Mouse (Mus musculus) megakaryocyte, embryonic 14.5 days (primary cell): ENCODE measurements around the gene Slc23a2. TPM values are rescaled to one million over a fixed set of nuclear protein-coding genes. Genes with fewer than 3 reads are reported as not detected.

ENCODE experiments used
- H3K27me3 ChIP-seq: replicated peaks from 2 replicates; pipeline ENCODE3; 2012; ENCODE audit warnings: inconsistent platforms
- H3K36me3 ChIP-seq: replicated peaks from 2 replicates; pipeline ENCODE3; 2012; ENCODE audit warnings: low read length, inconsistent platforms, mixed read lengths
- H3K4me1 ChIP-seq: 2 replicates; pipeline ENCODE4 v1.6.1; 2012; ENCODE audit warnings: inconsistent platforms
- H3K4me3 ChIP-seq: replicated peaks from 2 replicates; pipeline ENCODE3; 2012; ENCODE audit warnings: moderate library complexity, mild to moderate bottlenecking, inconsistent platforms
- H3K9me3 ChIP-seq: 2 replicates; pipeline ENCODE4 v1.6.1; 2012; ENCODE audit warnings: inconsistent platforms
- FLI1 ChIP-seq: IDR thresholded peaks from 2 replicates; pipeline ENCODE4 v1.6.1; 2012; ENCODE audit warnings: low read length, inconsistent platforms, mixed read lengths
- GATA1 ChIP-seq: IDR thresholded peaks from 3 replicates; pipeline ENCODE4 v1.6.1; 2012; ENCODE audit warnings: mixed read lengths, low read length, inconsistent platforms, borderline replicate concordance
- polyA plus RNA-seq: library from polyadenylated mRNA; stranded (reverse); fragments of >175 nt; gene quantifications from 2 replicates; pipeline ENCODE4 v1.2.3, GENCODE M21; 2012; ENCODE audit warnings: low replicate concordance; ENCODE audit not compliant: insufficient read depth

Slc23a2 gene
- polyA plus RNA-seq, 1 experiment, result 0.23 TPM

- no peak overlapping the region for H3K4me3 ChIP-seq
- peaks cover 12% of the 10 kb centered on the region for H3K36me3 ChIP-seq
- no peaks in the 10 kb centered on the region for H3K9me3 ChIP-seq
- peaks cover 50% of the 10 kb centered on the region for H3K4me1 ChIP-seq
- no peaks in the 10 kb centered on the region for H3K27me3 ChIP-seq
- TF ChIP-seq FLI1, result no peak
These were observed 5.8 kb downstream of the Slc23a2 start for GRCm38 (mm10) chr2:132139099-132139498.

GRCm38 (mm10) chr2:132135876-132136637, 8.9 kb downstream of the Slc23a2 start:
- no peak for TF ChIP-seq GATA1
- TF ChIP-seq FLI1, result no peak
- Histone ChIP-seq H3K27me3 (no peaks in the 10 kb centered on the region), H3K4me1 (peaks cover 65% of the 10 kb centered on the region), H3K9me3 (no peaks in the 10 kb centered on the region), H3K4me3 (no peak overlapping the region), H3K36me3 (peaks cover 4% of the 10 kb centered on the region)

- peaks cover 67% of the 10 kb centered on the region for H3K4me1 ChIP-seq
- TF ChIP-seq FLI1 (no peak), GATA1 (no peak)
These were observed 10.2 kb downstream of the Slc23a2 start for GRCm38 (mm10) chr2:132134758-132135157.

GRCm38 (mm10) chr2:132133436-132133835, 11.5 kb downstream of the Slc23a2 start:
- TF ChIP-seq FLI1 (no peak), GATA1 (no peak)
- H3K36me3 ChIP-seq, result peaks cover 4% of the 10 kb centered on the region
- peaks cover 57% of the 10 kb centered on the region for H3K4me1 ChIP-seq
- H3K4me3 ChIP-seq, result no peak overlapping the region
- no peaks in the 10 kb centered on the region for H3K27me3 ChIP-seq
- no peaks in the 10 kb centered on the region for H3K9me3 ChIP-seq

More at GRCm38 (mm10) chr2:132134758-132135157, 10.2 kb downstream of the Slc23a2 start:
- no peaks in the 10 kb centered on the region for H3K27me3 ChIP-seq
- no peak overlapping the region for H3K4me3 ChIP-seq
- H3K36me3 ChIP-seq, result peaks cover 4% of the 10 kb centered on the region
- no peaks in the 10 kb centered on the region for H3K9me3 ChIP-seq

- no peaks in the 10 kb centered on the region for H3K27me3 ChIP-seq
- H3K36me3 ChIP-seq, result peaks cover 2% of the 10 kb centered on the region
- no peak for TF ChIP-seq FLI1
- TF ChIP-seq GATA1, result no peak
- H3K9me3 ChIP-seq, result no peaks in the 10 kb centered on the region
- H3K4me1 ChIP-seq, result peaks cover 58% of the 10 kb centered on the region
- H3K4me3 ChIP-seq, result peak overlapping the region; percentile 81
These were observed 13.6 kb downstream of the Slc23a2 start for GRCm38 (mm10) chr2:132131266-132131665.

GRCm38 (mm10) chr2:132129980-132130379, 14.9 kb downstream of the Slc23a2 start:
- TF ChIP-seq GATA1, result no peak
- TF ChIP-seq FLI1, result no peak
- Histone ChIP-seq H3K9me3 (no peaks in the 10 kb centered on the region), H3K36me3 (peaks cover 6% of the 10 kb centered on the region), H3K4me1 (peaks cover 57% of the 10 kb centered on the region), H3K27me3 (no peaks in the 10 kb centered on the region), H3K4me3 (no peak overlapping the region)

GRCm38 (mm10) chr2:132129247-132129646, 15.7 kb downstream of the Slc23a2 start:
- Histone ChIP-seq H3K4me3 (no peak overlapping the region), H3K36me3 (peaks cover 6% of the 10 kb centered on the region), H3K4me1 (peaks cover 50% of the 10 kb centered on the region), H3K9me3 (no peaks in the 10 kb centered on the region), H3K27me3 (no peaks in the 10 kb centered on the region)
- TF ChIP-seq FLI1 (no peak), GATA1 (no peak)

- TF ChIP-seq FLI1, result no peak
- TF ChIP-seq GATA1, result no peak
- Histone ChIP-seq H3K4me3 (no peak overlapping the region), H3K36me3 (peaks cover 6% of the 10 kb centered on the region), H3K27me3 (no peaks in the 10 kb centered on the region), H3K4me1 (peaks cover 47% of the 10 kb centered on the region), H3K9me3 (no peaks in the 10 kb centered on the region)
These were observed 17.0 kb downstream of the Slc23a2 start for GRCm38 (mm10) chr2:132127904-132128303.

- Histone ChIP-seq H3K36me3 (peaks cover 6% of the 10 kb centered on the region), H3K27me3 (no peaks in the 10 kb centered on the region), H3K4me1 (peaks cover 39% of the 10 kb centered on the region), H3K4me3 (no peak overlapping the region), H3K9me3 (no peaks in the 10 kb centered on the region)
- TF ChIP-seq FLI1 (no peak), GATA1 (no peak)
These were observed 18.6 kb downstream of the Slc23a2 start for GRCm38 (mm10) chr2:132126292-132126691.

GRCm38 (mm10) chr2:132123063-132123462, 21.8 kb downstream of the Slc23a2 start:
- TF ChIP-seq FLI1 (no peak), GATA1 (no peak)
- Histone ChIP-seq H3K36me3 (peaks cover 6% of the 10 kb centered on the region), H3K4me1 (peaks cover 32% of the 10 kb centered on the region), H3K4me3 (no peak overlapping the region), H3K27me3 (no peaks in the 10 kb centered on the region), H3K9me3 (no peaks in the 10 kb centered on the region)

GRCm38 (mm10) chr2:132121050-132121449, 23.9 kb downstream of the Slc23a2 start:
- Histone ChIP-seq H3K4me3 (no peak overlapping the region), H3K9me3 (no peaks in the 10 kb centered on the region), H3K36me3 (peaks cover 6% of the 10 kb centered on the region), H3K4me1 (peaks cover 25% of the 10 kb centered on the region), H3K27me3 (no peaks in the 10 kb centered on the region)
- TF ChIP-seq GATA1 (no peak), FLI1 (no peak)
